Mouse (Mus musculus): ENCODE measurements around the gene Cda. TPM values are rescaled to one million over a fixed set of nuclear protein-coding genes. Genes with fewer than 3 reads are reported as not detected.

Gene Cda
- polyA plus RNA-seq, 1 experiment, result 1.0 TPM

- Histone ChIP-seq H3K4me1 (ENCODE audit: control insufficient read depth, insufficient read depth, low read length) (peaks cover 4% of the 10 kb centered on the region; the same call in 1 of the 2 replicates), H3K4me3 (ENCODE audit: insufficient read depth, low read length) (no peak overlapping the region), H3K27ac (ENCODE audit: insufficient read depth, low read length) (no peak overlapping the region)
- TF ChIP-seq POLR2A (IDR thresholded peaks at IDR 0.05; ENCODE audit: low read depth, low read length), result no peak
- TF ChIP-seq CTCF (IDR thresholded peaks at IDR 0.05; ENCODE audit: borderline replicate concordance, insufficient read depth, low read length), result no peak
Measured at GRCm38 (mm10) chr4:138370996-138371516, 3.3 kb upstream of the Cda start.

- H3K4me3 ChIP-seq (ENCODE audit: insufficient read depth, low read length), result no peak overlapping the region
- no peak overlapping the region for H3K27ac ChIP-seq (ENCODE audit: insufficient read depth, low read length)
- H3K4me1 ChIP-seq (ENCODE audit: control insufficient read depth, insufficient read depth, low read length), result peaks cover 4% of the 10 kb centered on the region; the same call in 1 of the 2 replicates
- TF ChIP-seq POLR2A (IDR thresholded peaks at IDR 0.05; ENCODE audit: low read depth, low read length), result no peak
Measured at GRCm38 (mm10) chr4:138368498-138369260, 887 bp upstream of the Cda start.

DNA sequence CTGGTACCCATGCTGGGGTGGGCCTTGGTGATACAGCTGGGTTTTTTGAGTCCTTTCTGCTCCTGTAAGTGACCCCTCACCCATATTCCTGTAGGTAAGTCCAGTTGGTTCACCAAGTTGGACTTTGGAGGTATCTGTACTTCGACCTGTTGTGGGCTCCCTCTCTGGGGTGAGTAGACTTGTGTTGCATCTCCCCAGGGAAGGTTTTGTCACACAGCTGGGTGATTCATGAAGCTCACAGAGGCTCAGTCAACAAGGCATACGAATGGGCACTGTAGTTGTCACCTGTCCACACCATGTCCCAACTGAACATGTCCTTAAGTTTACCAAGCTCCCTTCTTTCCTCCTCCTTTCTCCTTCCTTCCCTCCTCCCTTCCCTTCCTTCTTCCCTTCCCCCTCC lies 1.2 kb downstream of the Cda start:
- TF ChIP-seq POLR2A (IDR thresholded peaks at IDR 0.05; ENCODE audit: low read depth, low read length), result no peak
- no peak for TF ChIP-seq CTCF (IDR thresholded peaks at IDR 0.05; ENCODE audit: borderline replicate concordance, insufficient read depth, low read length)
- no peak overlapping the region for H3K27ac ChIP-seq (ENCODE audit: insufficient read depth, low read length)
- peaks cover 4% of the 10 kb centered on the region; the same call in 1 of the 2 replicates for H3K4me1 ChIP-seq (ENCODE audit: control insufficient read depth, insufficient read depth, low read length)
- H3K4me3 ChIP-seq (ENCODE audit: insufficient read depth, low read length), result no peak overlapping the region

DNA sequence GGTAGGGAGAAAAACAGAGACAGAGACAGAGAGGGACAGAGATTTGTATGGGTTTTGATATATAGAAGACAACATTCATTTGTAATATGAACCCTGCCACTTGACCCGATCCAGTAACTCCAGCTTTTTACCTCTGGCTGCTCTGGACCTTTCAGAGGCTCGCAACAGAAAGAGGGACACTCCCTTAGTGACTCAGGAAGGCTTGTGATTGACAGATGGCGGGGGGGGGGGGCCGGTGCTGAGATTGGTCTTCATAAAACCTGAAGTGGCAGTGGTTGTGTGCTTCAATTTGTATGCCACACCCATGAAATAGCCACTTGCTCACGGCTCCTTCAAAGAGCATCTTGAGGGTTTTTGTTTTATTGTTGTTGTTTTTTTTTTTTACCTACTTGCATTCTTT lies 4.3 kb downstream of the Cda start:
- no peak overlapping the region for H3K27ac ChIP-seq (ENCODE audit: insufficient read depth, low read length)
- TF ChIP-seq CTCF (IDR thresholded peaks at IDR 0.05; ENCODE audit: borderline replicate concordance, insufficient read depth, low read length), result no peak
- TF ChIP-seq POLR2A (IDR thresholded peaks at IDR 0.05; ENCODE audit: low read depth, low read length), result no peak
- H3K4me1 ChIP-seq (ENCODE audit: control insufficient read depth, insufficient read depth, low read length), result peaks cover 4% of the 10 kb centered on the region; the same call in 1 of the 2 replicates
- no peak overlapping the region for H3K4me3 ChIP-seq (ENCODE audit: insufficient read depth, low read length)

DNA sequence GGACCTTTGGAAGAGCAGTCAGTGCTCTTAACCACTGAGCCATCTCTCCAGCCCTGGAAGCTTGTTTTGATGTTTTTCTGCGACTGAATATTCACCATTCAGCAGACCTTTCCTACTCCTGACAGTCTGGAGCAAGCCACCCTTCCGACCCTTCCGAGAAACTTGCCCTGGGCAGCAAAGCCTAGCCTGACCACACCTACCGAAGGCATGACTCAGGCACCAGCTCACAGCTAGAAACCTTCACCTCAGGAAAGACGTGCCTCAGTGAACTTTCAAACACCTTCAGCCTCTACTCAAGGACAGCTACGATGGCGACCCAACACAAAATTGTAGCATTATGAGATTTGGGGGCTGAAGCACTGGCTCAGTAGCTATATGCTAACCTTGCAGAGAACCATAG lies 4.9 kb downstream of the Cda start:
- no peak for TF ChIP-seq CTCF (IDR thresholded peaks at IDR 0.05; ENCODE audit: borderline replicate concordance, insufficient read depth, low read length)
- no peak for TF ChIP-seq POLR2A (IDR thresholded peaks at IDR 0.05; ENCODE audit: low read depth, low read length)
- H3K4me1 ChIP-seq (ENCODE audit: control insufficient read depth, insufficient read depth, low read length), result no peaks in the 10 kb centered on the region
- no peak overlapping the region for H3K4me3 ChIP-seq (ENCODE audit: insufficient read depth, low read length)
- no peak overlapping the region for H3K27ac ChIP-seq (ENCODE audit: insufficient read depth, low read length)

- Histone ChIP-seq H3K4me3 (ENCODE audit: insufficient read depth, low read length) (no peak overlapping the region), H3K27ac (ENCODE audit: insufficient read depth, low read length) (no peak overlapping the region), H3K4me1 (ENCODE audit: control insufficient read depth, insufficient read depth, low read length) (no peaks in the 10 kb centered on the region)
- TF ChIP-seq CTCF (IDR thresholded peaks at IDR 0.05; ENCODE audit: borderline replicate concordance, insufficient read depth, low read length), result no peak
- TF ChIP-seq POLR2A (IDR thresholded peaks at IDR 0.05; ENCODE audit: low read depth, low read length), result no peak
Measured at GRCm38 (mm10) chr4:138361370-138361821, 6.4 kb downstream of the Cda start.

DNA sequence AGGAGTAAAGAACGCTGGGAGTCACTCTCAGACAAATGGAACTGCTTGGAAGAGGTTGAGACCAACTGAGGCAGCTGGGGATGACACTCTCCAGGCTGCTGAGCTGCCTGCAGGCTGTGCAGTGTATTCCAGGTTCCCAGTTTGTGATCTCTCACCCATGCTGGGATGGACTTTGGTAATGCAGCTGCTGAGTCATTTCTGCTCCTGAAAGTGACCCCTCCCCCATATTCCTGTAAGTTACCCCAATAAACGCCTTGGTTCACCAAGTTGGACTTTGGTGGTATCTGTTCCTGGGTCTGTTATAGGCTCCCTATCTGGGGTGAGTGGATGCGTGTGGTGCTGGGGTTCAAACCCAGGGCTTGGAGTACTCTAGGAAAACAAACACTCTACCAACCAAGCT lies 9.6 kb downstream of the Cda start:
- Histone ChIP-seq H3K4me1 (ENCODE audit: control insufficient read depth, insufficient read depth, low read length) (no peaks in the 10 kb centered on the region), H3K27ac (ENCODE audit: insufficient read depth, low read length) (no peak overlapping the region), H3K4me3 (ENCODE audit: insufficient read depth, low read length) (no peak overlapping the region)
- TF ChIP-seq POLR2A (IDR thresholded peaks at IDR 0.05; ENCODE audit: low read depth, low read length), result no peak
- no peak for TF ChIP-seq CTCF (IDR thresholded peaks at IDR 0.05; ENCODE audit: borderline replicate concordance, insufficient read depth, low read length)

- TF ChIP-seq CTCF (IDR thresholded peaks at IDR 0.05; ENCODE audit: borderline replicate concordance, insufficient read depth, low read length) (no peak), POLR2A (IDR thresholded peaks at IDR 0.05; ENCODE audit: low read depth, low read length) (no peak)
- Histone ChIP-seq H3K4me3 (ENCODE audit: insufficient read depth, low read length) (no peak overlapping the region), H3K4me1 (ENCODE audit: control insufficient read depth, insufficient read depth, low read length) (no peaks in the 10 kb centered on the region), H3K27ac (ENCODE audit: insufficient read depth, low read length) (peak overlapping the region; percentile 81; the same call in 1 of the 2 replicates)
Measured at GRCm38 (mm10) chr4:138356551-138356950, 11.2 kb downstream of the Cda start.

DNA sequence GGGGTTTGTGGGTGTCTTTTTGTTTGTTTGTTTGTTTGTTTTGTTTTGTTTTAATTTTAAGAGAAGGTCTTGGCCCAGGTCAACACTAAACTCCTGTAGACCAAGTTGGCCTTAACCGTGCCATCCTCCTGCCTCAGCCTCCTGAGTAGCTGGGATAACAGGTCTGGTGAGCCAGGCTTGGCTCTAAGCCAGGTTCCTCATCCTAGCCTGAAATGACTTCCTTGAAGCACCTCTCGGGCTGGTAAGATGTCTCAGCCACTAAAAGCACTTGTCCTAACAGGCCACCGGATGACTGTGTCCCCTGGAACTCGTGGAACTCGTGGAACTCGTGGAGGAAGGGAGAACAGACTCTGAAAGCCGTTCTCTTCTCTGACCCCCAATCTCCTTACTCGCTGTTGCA lies 11.7 kb downstream of the Cda start:
- Histone ChIP-seq H3K27ac (ENCODE audit: insufficient read depth, low read length) (peak overlapping the region; percentile 45), H3K4me3 (ENCODE audit: insufficient read depth, low read length) (no peak overlapping the region), H3K4me1 (ENCODE audit: control insufficient read depth, insufficient read depth, low read length) (no peaks in the 10 kb centered on the region)
- no peak for TF ChIP-seq POLR2A (IDR thresholded peaks at IDR 0.05; ENCODE audit: low read depth, low read length)
- TF ChIP-seq CTCF (IDR thresholded peaks at IDR 0.05; ENCODE audit: borderline replicate concordance, insufficient read depth, low read length), result no peak

GRCm38 (mm10) chr4:138355496-138355895 lies 12.3 kb downstream of the Cda start:
- no peak for TF ChIP-seq CTCF (IDR thresholded peaks at IDR 0.05; ENCODE audit: borderline replicate concordance, insufficient read depth, low read length)
- TF ChIP-seq POLR2A (IDR thresholded peaks at IDR 0.05; ENCODE audit: low read depth, low read length), result no peak
- H3K4me1 ChIP-seq (ENCODE audit: control insufficient read depth, insufficient read depth, low read length), result no peaks in the 10 kb centered on the region

More at GRCm38 (mm10) chr4:138355496-138355895, 12.3 kb downstream of the Cda start:
- no peak overlapping the region for H3K27ac ChIP-seq (ENCODE audit: insufficient read depth, low read length)
- no peak overlapping the region for H3K4me3 ChIP-seq (ENCODE audit: insufficient read depth, low read length)
